Mouse (Mus musculus) megakaryocyte, embryonic 14.5 days (primary cell): ENCODE measurements around the gene Bcl2. TPM values are rescaled to one million over a fixed set of nuclear protein-coding genes. Genes with fewer than 3 reads are reported as not detected.

Source experiments
- H3K27me3 ChIP-seq: replicated peaks from 2 replicates; pipeline ENCODE3; 2012; ENCODE audit warnings: inconsistent platforms
- H3K36me3 ChIP-seq: replicated peaks from 2 replicates; pipeline ENCODE3; 2012; ENCODE audit warnings: low read length, inconsistent platforms, mixed read lengths
- H3K4me1 ChIP-seq: 2 replicates; pipeline ENCODE4 v1.6.1; 2012; ENCODE audit warnings: inconsistent platforms
- H3K4me3 ChIP-seq: replicated peaks from 2 replicates; pipeline ENCODE3; 2012; ENCODE audit warnings: moderate library complexity, mild to moderate bottlenecking, inconsistent platforms
- H3K9me3 ChIP-seq: 2 replicates; pipeline ENCODE4 v1.6.1; 2012; ENCODE audit warnings: inconsistent platforms
- FLI1 ChIP-seq: IDR thresholded peaks from 2 replicates; pipeline ENCODE4 v1.6.1; 2012; ENCODE audit warnings: low read length, inconsistent platforms, mixed read lengths
- GATA1 ChIP-seq: IDR thresholded peaks from 3 replicates; pipeline ENCODE4 v1.6.1; 2012; ENCODE audit warnings: mixed read lengths, low read length, inconsistent platforms, borderline replicate concordance
- polyA plus RNA-seq: library from polyadenylated mRNA; stranded (reverse); fragments of >175 nt; gene quantifications from 2 replicates; pipeline ENCODE4 v1.2.3, GENCODE M21; 2012; ENCODE audit warnings: low replicate concordance; ENCODE audit not compliant: insufficient read depth

Bcl2 gene
- polyA plus RNA-seq, 1 experiment, result 3.0 TPM

DNA sequence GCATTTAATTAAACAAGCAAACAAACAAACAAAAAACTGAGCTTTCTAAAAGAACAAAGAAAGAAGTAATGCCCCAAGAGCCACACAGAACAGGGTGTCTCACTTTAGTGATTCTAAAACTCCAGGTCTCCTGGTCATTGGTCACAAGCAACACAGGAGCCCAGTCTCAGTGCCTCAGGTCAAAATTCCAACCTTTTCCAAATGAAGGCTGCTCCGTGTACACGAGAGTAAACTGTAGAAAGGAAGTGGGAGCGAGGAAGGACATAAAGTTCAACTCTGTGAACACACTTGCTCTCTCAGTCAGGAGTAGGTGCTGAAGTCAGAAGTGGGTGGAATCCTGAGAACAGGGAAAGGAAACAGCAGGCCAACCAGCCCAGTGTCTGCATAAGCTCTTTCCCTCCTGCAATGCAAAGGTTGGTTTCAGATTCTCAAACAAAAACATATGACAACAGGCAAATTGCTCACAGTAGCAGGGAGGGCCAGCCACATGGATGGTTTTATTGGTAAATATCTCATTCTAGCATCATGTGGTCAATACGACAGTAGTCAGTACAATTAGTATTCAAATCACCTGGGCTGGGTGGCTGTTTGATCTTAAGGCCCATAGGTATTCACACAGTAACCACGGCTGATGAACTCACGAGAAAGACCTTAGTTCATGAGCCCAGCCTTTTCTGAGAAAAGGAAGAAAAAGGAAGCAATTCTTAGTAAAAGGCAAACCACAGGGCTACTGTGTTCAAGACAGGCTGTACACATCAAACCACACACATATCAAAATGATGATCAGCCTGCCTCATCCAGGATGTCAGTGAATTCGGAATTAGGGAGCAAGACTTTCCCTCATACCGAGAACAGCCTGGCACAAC is 101.7 kb downstream of the Bcl2 start:
- H3K4me1 ChIP-seq, result peaks cover 64% of the 10 kb centered on the region
- H3K4me3 ChIP-seq, result peak overlapping the region; percentile 72
- H3K9me3 ChIP-seq, result no peaks in the 10 kb centered on the region
- peaks cover 12% of the 10 kb centered on the region for H3K36me3 ChIP-seq
- no peak for TF ChIP-seq GATA1
- no peak for TF ChIP-seq FLI1
- H3K27me3 ChIP-seq, result no peaks in the 10 kb centered on the region

DNA sequence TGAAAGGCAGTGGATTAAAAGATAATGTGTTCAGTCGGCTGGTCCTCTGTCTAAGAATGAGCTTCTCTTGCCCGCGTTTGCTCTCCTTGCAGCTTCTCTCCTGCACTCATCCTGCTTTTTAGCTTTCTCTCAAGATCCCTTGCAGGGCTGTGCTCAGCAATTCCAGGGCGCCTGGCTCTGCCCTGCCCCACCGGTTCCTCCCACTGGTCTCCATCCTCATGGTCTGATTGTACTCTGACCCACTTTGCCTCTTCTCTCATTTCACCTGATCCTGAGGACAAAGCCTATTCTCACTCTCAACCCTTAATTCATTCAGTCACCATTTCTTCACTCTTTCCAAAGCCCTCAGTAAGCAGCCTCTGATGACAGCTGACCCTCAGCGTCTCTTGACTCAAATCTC is 102.8 kb downstream of the Bcl2 start:
- Histone ChIP-seq H3K4me3 (no peak overlapping the region), H3K9me3 (no peaks in the 10 kb centered on the region), H3K36me3 (peaks cover 10% of the 10 kb centered on the region), H3K4me1 (peaks cover 63% of the 10 kb centered on the region), H3K27me3 (no peaks in the 10 kb centered on the region)
- TF ChIP-seq FLI1, result no peak
- TF ChIP-seq GATA1, result no peak

- TF ChIP-seq GATA1 (no peak), FLI1 (no peak)
- H3K27me3 ChIP-seq, result no peaks in the 10 kb centered on the region
- H3K36me3 ChIP-seq, result peaks cover 10% of the 10 kb centered on the region
- H3K9me3 ChIP-seq, result no peaks in the 10 kb centered on the region
- peaks cover 58% of the 10 kb centered on the region for H3K4me1 ChIP-seq
- no peak overlapping the region for H3K4me3 ChIP-seq
Measured at GRCm38 (mm10) chr1:106608098-106608778, 105.8 kb downstream of the Bcl2 start.

DNA sequence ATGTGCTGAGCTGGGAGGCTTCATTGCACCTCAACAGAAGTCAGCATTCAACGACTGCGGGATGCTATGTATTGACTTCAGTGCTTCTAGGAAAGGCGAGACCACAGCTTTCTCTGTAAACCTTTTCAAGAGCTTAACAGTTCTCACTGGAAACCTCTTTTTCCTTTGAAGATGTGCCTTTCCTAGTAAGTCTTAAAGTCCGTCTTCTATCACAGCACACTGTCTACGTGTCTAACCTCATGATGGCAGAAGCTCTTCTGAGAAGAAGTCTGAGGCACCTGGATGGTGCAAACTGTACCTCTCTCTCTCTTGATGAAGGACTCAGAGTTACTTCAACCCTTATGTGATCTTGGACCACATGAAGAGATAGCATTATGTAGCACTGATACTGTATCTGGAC is 107.1 kb downstream of the Bcl2 start:
- Histone ChIP-seq H3K4me1 (peaks cover 57% of the 10 kb centered on the region), H3K9me3 (no peaks in the 10 kb centered on the region), H3K27me3 (no peaks in the 10 kb centered on the region), H3K4me3 (no peak overlapping the region), H3K36me3 (peaks cover 10% of the 10 kb centered on the region)
- no peak for TF ChIP-seq FLI1
- no peak for TF ChIP-seq GATA1

- TF ChIP-seq FLI1, result no peak
- no peak for TF ChIP-seq GATA1
- no peaks in the 10 kb centered on the region for H3K9me3 ChIP-seq
- no peaks in the 10 kb centered on the region for H3K27me3 ChIP-seq
- H3K36me3 ChIP-seq, result no peaks in the 10 kb centered on the region
- peaks cover 57% of the 10 kb centered on the region for H3K4me1 ChIP-seq
- H3K4me3 ChIP-seq, result no peak overlapping the region
Measured at GRCm38 (mm10) chr1:106603406-106603805, 110.7 kb downstream of the Bcl2 start.

- H3K4me3 ChIP-seq, result no peak overlapping the region
Measured at GRCm38 (mm10) chr1:106602941-106603340, 111.1 kb downstream of the Bcl2 start.

GRCm38 (mm10) chr1:106602536-106602935 is 111.5 kb downstream of the Bcl2 start:
- Histone ChIP-seq H3K4me1 (peaks cover 60% of the 10 kb centered on the region), H3K4me3 (no peak overlapping the region), H3K36me3 (no peaks in the 10 kb centered on the region), H3K9me3 (no peaks in the 10 kb centered on the region), H3K27me3 (no peaks in the 10 kb centered on the region)
- TF ChIP-seq FLI1, result no peak
- TF ChIP-seq GATA1, result no peak

More at GRCm38 (mm10) chr1:106602941-106603340, 111.1 kb downstream of the Bcl2 start:
- no peaks in the 10 kb centered on the region for H3K27me3 ChIP-seq
- peaks cover 57% of the 10 kb centered on the region for H3K4me1 ChIP-seq
- no peaks in the 10 kb centered on the region for H3K36me3 ChIP-seq
- H3K9me3 ChIP-seq, result no peaks in the 10 kb centered on the region
- no peak for TF ChIP-seq FLI1
- no peak for TF ChIP-seq GATA1

- Histone ChIP-seq H3K27me3 (no peaks in the 10 kb centered on the region), H3K4me1 (peaks cover 60% of the 10 kb centered on the region), H3K4me3 (no peak overlapping the region), H3K9me3 (no peaks in the 10 kb centered on the region), H3K36me3 (no peaks in the 10 kb centered on the region)
- TF ChIP-seq FLI1, result no peak
- no peak for TF ChIP-seq GATA1
Measured at GRCm38 (mm10) chr1:106601247-106601646, 112.8 kb downstream of the Bcl2 start.

GRCm38 (mm10) chr1:106600841-106601240 is 113.2 kb downstream of the Bcl2 start:
- H3K36me3 ChIP-seq, result no peaks in the 10 kb centered on the region
- TF ChIP-seq GATA1, result no peak
- no peak for TF ChIP-seq FLI1
- H3K9me3 ChIP-seq, result no peaks in the 10 kb centered on the region
- H3K27me3 ChIP-seq, result no peaks in the 10 kb centered on the region
- peaks cover 57% of the 10 kb centered on the region for H3K4me1 ChIP-seq
- peak overlapping the region; percentile 74 for H3K4me3 ChIP-seq

GRCm38 (mm10) chr1:106598292-106598583 is 115.8 kb downstream of the Bcl2 start:
- H3K27me3 ChIP-seq, result no peaks in the 10 kb centered on the region

More at GRCm38 (mm10) chr1:106598292-106598583, 115.8 kb downstream of the Bcl2 start:
- TF ChIP-seq FLI1 (no peak), GATA1 (no peak)
- no peaks in the 10 kb centered on the region for H3K9me3 ChIP-seq
- H3K4me3 ChIP-seq, result no peak overlapping the region
- peaks cover 2% of the 10 kb centered on the region for H3K36me3 ChIP-seq
- peaks cover 49% of the 10 kb centered on the region for H3K4me1 ChIP-seq
